Comparison of ENCODE assay signal across 7 mouse cellular contexts in genomic region chr4:59036490-59037127, GRCm38 (mm10). TPM values are rescaled to one million over a fixed set of nuclear protein-coding genes. Genes with fewer than 3 reads are reported as not detected.
DNase-seq lines count a peak whose midpoint lies in the region; ATAC-seq lines count a peak whose summit lies in the region.

No protein-coding gene starts in this region.

- DNase-seq in ZHBTc4 (ENCODE audit: low read depth, low spot score) = peak; percentile 89
- DNase-seq in cerebellum, postnatal 14 days = peak; percentile 84 to 88
- DNase-seq in frontal cortex, postnatal 25 days (ENCODE audit: low spot score in 2 of 2) = peak; percentile 60 to 69
- peak; percentile 92 for DNase-seq in induced T-regulatory cell, adult 2 months (ENCODE audit: low read depth)
- DNase-seq in left cerebral cortex, postnatal 36 days (ENCODE audit: low spot score in 2 of 2) = peak; percentile 54 to 63
- peak; percentile 95 for DNase-seq in midbrain, embryonic 11.5 days (ENCODE audit: low spot score, missing footprints)
- peak; percentile 66 for DNase-seq in right cerebral cortex, postnatal 4 days

- no peaks in the 10 kb centered on the region for H3K9me3 ChIP-seq in midbrain, embryonic 11.5 days (ENCODE audit: control insufficient read depth, low read length)

- peak; percentile 18 for ATAC-seq in midbrain, embryonic 11.5 days (ENCODE audit: low FRiP score)

- no peak overlapping the region for H3K9ac ChIP-seq in midbrain, embryonic 11.5 days (ENCODE audit: low read length)

- H3K36me3 ChIP-seq in midbrain, embryonic 11.5 days (ENCODE audit: control insufficient read depth, insufficient read depth, low read length) = no peaks in the 10 kb centered on the region; the same call in 1 of the 2 replicates

- no peaks in the 10 kb centered on the region for H3K27me3 ChIP-seq in midbrain, embryonic 11.5 days (ENCODE audit: control insufficient read depth, insufficient read depth, low read length)

- H3K27ac ChIP-seq in midbrain, embryonic 11.5 days (ENCODE audit: low read depth, low read length) = no peak overlapping the region

- intact Hi-C loops in left cerebral cortex, postnatal 36 days (cut with DNase I) = loop anchor here (2.0 kb wide), 1 partner anchor 52 kb away; no protein-coding TSS in a partner anchor

- WGBS in midbrain, embryonic 11.5 days = 49% methylated on average over 13 of the region's 13 CpGs

- H3K4me2 ChIP-seq in midbrain, embryonic 11.5 days = no peak overlapping the region

- H3K4me3 ChIP-seq in midbrain, embryonic 11.5 days (ENCODE audit: low read depth, low read length) = no peak overlapping the region

- H3K4me1 ChIP-seq in midbrain, embryonic 11.5 days (ENCODE audit: control insufficient read depth, insufficient read depth, low read length) = 0 out of 2 replicates have a peak, but pooled peaks cover 2% of the 10 kb centered on the region

RNA-seq across cellular contexts. Expression of gene Gng10, which starts 1.7 kb away (rescaled TPM):
- total RNA-seq in left cerebral cortex, postnatal 36 days (2021) = 10 to 100 TPM; 66.3 to 72.7 TPM
- 89.7 and 95.8 TPM in 2 replicates for polyA plus RNA-seq in midbrain, embryonic 11.5 days (2014; fragmentation: Nextera tagmentation; extraction: Ambion mirVana)

RNA-seq across cellular contexts. Expression of gene Gm20503, which starts 33.6 kb away (rescaled TPM):
- total RNA-seq in left cerebral cortex, postnatal 36 days (2021) = 1 to 10 TPM; 2.1 to 3.3 TPM
- polyA plus RNA-seq in midbrain, embryonic 11.5 days (2014; fragmentation: Nextera tagmentation; extraction: Ambion mirVana) = 5.4 and 7.8 TPM in 2 replicates

RNA-seq across cellular contexts. Expression of gene Dnajc25, which starts 41.7 kb away (rescaled TPM):
- total RNA-seq in left cerebral cortex, postnatal 36 days (2021) = 1 to 10 TPM; 5.7 to 6.1 TPM
- polyA plus RNA-seq in midbrain, embryonic 11.5 days (2014; fragmentation: Nextera tagmentation; extraction: Ambion mirVana) = 5.3 and 5.5 TPM in 2 replicates

RNA-seq across cellular contexts. Expression of gene Ptgr1, which starts 49.7 kb away (rescaled TPM):
- 1 to 10 TPM; 1.5 TPM for total RNA-seq in left cerebral cortex, postnatal 36 days (2021)
- 16.2 and 17.6 TPM in 2 replicates for polyA plus RNA-seq in midbrain, embryonic 11.5 days (2014; fragmentation: Nextera tagmentation; extraction: Ambion mirVana)
